Mouse (Mus musculus): Measurements from ENCODE around the gene Znrf4.

Gene Znrf4

DNA sequence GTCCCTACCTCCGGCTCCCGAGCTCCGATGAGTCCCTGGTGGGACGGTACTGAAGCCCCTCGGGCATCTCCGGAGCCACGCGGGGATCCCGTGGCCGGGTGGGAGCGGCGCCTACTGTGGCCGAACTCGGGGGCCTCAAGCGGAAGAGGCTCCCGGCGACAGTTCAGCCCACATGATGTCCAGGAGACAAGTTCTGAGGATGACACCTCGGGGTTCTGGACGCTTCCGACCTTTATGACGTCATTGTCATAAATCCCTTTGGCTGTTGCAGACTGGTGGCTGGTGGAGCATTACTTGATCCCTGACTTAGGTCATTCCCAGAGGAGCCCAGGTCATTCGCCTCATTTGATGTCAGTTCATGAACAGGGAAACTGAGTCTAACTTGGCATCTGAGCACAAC is at the start of gene Znrf4:
Znrf4 (minus strand) TSS at position 122 of the 400 bp plus-strand sequence.
- DNase-seq (ENCODE audit: low spot score): no peak

DNA sequence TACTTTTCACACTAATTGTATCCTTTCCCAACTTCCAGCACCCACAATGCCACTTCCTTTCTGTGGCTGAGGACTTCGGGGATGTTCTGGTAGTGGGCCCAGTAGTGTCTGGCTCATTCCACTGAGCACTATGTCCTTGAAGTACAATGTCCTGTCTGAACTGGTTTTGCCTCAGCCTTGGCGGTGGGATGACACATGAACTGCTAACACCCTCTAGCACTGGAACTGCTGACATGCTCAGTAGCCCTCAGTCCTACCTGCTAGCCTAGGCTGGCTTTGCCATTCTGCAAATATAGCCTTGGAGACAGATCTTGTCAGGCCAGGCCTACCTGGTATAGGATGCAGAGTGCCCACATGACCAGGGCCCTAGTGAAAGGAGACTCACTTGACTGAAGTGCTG is 49.6 kb upstream of the Znrf4 start:
- DNase-seq (ENCODE audit: low spot score): no peak

DNA sequence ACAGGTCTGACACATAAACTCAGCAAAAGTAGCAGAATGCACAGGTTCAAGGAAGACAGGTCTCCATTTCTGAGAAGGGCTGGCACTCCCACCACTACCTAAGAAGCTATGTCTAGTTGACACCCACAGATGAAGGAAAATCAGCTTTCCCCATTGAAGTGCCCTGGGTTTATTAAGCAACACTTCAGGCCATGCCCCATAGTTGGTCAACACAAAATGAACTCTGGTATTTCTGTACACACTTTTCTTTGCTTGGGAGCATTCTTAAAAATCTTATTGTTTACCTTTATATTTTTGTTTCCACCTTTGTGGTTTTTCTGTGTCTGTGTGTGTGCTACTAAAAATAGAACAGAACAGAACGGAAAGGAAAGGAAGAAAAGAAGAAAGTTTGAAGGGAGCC is 47.9 kb upstream of the Znrf4 start:
- no peak for DNase-seq (ENCODE audit: low spot score)

DNA sequence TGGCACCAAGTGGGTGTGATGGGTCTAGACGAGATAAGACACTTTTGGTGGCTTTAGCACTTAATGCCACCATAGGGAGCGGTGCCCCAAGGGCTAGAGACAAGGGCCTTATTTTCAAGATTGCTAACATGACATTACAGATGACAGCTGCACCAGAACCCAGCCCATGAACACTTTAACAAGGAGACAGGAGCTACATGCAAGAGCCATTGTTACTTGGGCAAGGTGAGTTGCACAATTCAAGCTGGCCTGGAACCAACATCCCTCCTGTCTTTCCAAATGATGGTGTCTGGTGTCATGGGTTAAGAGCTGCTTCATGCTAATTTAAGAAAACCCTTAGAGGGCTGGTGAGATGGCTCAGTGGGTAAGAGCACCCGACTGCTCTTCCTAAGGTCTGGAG is 47.2 kb upstream of the Znrf4 start:
- no peak for DNase-seq (ENCODE audit: low spot score)

DNA sequence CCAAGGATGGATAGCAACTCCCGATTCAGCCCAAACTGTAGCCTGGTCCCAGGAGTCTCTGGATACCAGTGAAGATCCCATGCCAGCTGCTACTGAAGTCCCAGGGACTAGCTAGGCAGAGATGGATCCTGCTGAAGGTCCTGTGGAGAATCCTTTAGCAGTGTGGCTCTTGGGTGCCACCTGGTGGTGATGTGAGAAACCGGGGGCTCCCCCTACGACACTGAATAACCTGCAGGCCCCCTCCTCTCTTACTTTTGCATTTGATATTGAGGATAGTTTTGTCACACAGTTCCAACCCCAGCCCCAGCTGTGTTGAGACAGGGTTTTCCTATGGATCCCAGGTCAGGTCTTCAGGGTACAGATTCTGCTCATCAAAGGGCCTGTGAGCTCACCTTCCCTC is 46.2 kb upstream of the Znrf4 start:
- no peak for DNase-seq (ENCODE audit: low spot score)

DNA sequence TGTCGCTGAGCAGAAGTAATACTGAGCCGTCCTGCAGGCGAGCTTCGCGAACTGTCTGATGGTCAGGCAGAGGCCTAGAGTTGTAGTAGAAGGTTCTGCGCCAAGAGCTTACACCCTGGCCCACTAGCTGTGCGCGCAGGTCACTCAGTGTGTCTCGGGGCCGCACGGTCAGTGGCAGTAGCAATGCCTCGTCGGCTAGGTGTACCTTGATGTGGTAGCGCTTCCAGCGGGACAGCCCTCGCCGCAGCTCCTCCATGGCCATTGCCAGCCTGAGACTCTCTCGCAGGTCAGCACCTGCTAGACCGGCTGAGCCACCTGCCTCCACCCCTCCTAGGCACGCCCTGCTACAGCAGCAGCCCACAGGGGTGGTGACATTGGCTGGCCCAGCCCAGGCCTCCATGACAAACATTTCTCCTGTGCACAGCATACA is 41.9 kb upstream of the Znrf4 start, which contains the start of gene Gm20219:
Gm20219 (minus strand) TSS at position 266 of the 430 bp plus-strand sequence.
- DNase-seq (ENCODE audit: low spot score): no peak

DNA sequence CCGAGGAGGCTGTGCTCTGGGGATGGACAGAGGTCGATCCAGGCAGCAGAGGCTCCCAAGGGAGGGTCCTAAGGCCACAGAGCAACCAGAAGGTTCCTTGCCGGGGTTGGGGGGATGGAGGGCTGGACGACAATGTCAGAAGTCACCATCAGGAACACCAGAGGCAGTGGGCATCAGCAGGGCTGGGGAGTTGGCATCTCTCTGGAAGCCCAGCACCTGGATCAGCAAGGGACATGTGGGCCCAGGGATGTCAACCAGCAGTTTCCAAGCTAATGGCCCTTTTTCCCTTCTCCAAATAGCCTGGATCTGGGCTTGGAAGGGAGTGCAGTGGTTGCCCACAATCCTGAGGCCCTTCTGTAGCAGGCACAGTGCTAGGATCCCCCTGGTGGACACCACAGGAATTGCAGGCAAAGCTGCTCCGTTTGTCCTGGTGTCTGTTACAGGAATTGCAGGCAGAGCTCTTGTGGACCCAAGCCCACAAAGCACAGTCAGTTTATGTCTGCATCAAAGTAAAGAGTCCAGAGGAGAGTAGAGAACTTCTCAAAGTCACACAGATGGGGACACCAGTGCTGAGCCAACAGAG is 40.6 kb upstream of the Znrf4 start:
- DNase-seq (ENCODE audit: low spot score): no peak

DNA sequence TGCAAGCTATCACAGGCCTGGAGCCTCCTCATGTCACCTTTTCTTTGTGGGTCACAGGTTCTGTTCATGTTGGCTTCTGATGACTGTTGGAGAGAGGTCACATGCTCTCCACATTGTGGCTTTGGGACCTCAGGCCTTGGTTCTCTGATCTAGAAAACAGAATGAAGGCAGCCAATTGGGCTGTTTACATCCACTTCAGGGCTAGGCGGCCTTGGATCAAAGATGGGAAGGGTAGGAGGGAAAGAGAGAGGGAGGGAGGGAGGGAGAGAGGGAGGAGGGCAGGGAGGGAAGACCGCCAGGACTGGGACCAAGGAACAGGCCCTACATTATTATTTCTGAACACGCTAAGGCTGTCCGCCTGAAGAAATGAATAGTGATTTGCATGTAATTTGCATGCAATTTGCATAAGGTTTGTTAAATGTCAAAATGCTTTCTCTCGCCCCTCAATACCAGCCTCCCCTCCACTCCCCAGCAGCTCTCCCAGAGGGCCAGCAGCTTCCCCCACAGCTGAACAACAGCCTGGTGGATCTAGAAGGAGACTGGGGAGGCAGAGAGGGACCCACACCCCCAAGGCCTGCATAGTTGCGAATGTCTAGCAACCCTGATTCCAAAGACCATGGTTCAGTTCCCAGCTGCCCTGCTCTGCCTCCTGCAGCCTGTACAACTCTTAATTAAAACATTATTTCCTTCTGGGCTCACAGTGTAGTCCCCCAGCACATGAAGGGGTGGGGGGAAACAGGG is 39.8 kb upstream of the Znrf4 start:
- no peak for DNase-seq (ENCODE audit: low spot score)

DNA sequence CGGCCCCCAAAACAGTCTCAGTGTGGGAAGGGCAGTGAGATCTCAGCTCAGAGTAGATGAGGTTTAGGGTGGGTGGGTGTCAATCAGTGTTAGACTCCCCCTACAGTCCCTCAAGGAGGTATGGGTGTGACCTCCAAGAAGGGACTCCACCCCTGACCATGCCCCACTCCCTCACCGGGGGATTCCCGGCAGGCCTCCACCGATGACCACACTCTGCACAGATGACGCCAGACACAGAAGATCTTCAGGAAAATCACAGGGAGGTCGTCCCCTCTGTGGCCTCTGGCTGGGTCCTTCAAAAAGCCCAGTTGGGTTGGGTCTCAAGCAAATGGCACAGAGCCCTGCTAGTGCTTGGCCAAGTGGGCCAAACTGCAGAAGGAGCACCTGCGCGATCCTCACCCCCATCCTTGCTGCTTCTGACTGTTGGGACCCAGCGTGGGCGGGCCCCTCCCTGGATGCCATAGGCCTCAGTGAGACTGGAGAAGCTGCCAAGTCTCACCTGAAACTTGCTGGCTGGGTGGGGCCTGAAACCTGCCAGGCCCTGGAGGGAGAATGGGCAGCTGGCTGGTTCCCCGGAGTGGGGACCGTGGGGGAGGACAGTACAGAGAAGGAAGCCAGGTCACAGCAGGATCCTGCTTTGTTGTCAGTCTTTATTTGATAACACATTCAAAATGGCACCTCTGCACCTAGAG is 38.7 kb upstream of the Znrf4 start:
- no peak for DNase-seq (ENCODE audit: low spot score)

DNA sequence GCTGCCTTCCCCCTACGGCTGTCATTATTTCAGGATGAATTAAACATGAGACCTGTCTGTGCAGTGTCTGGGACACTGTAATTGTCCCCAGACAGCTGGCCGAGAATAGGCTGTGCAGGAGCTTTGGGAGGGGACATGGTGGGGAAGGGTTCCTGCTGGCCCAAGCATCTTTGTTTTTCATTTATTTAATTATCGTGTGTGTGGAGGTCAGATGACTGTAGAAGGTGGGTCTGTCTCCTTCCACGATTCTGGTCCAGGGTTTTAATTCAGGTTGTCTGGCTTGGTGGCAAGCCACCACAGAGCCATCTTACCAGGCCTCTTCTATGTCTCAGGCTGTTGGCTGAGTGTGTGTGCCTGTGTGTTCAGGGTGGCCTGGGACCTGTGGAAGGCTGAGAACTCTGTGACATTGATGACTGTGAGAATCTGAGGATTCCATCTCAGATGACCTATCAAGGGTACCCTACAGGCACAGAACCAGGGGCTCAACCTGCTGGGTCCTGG is 36.4 kb upstream of the Znrf4 start:
- DNase-seq (ENCODE audit: low spot score): no peak

DNA sequence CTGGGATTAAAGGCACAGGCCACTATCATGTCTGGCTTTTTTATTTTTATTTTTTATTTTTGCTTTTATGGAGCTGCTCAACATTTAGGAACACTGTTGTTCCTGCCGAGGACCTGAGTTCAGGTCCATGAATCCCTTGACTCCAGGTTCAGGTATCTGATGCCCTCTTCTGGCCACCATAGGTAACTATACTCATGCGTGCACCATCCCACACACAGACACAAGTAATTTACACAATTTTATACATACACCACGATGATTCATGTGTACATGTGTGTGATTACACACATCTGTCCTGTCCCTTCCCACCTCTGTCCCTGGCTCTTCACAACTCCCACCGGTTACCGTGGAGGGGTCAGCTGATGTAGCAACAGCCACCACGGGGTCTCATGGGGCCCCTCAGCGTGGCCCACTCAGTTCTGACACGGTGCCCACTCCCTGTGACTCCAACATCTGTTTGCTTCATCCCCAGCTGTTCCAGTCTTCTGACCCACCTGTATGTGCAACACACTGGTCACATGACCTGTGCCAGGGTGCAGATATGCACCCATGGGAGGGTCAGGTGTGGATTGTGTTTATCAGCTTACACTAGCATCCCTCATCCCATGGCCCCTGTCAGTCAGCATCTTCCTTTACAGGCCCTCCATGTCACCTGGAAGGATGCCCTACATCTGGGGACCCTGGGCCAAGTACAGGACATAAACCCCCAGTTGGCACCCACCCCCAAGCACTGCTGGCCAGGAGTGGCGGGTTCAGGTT is 35.8 kb upstream of the Znrf4 start:
- no peak for DNase-seq (ENCODE audit: low spot score)

DNA sequence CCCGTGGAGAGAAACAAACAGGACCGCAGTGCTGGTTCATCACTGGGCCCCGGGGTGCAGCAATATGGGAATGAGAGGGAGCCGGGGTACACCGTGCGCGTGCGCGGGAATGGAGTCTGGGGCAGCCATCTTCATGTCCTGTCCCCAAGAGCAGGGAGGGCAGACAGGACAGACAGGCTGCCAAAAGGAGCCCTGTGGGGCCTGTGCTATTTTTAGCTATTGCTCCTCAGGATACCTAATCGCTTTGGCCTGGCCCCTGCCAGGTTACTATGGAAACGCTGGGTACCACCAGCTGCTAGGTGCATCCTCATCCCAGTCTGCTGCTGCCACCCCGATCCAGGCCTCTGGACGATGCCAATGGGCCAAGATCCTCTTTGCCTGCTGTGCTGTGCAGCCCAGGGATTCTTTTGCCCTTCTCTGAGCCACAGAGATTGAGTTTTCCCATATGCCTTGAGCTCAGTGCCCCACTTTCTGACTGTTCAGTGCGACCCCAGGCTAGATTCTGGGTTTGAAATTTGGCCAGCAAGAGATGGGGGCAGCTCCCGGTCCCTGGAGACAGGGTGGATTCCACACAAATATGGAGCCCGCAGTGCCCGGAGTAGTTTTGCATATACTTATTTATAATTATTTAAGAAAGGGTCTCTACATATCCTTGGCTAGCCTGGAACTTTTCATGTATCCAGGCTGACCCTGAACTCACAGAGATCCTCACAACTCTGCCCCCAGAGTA is 35.0 kb upstream of the Znrf4 start:
- no peak for DNase-seq (ENCODE audit: low spot score)

DNA sequence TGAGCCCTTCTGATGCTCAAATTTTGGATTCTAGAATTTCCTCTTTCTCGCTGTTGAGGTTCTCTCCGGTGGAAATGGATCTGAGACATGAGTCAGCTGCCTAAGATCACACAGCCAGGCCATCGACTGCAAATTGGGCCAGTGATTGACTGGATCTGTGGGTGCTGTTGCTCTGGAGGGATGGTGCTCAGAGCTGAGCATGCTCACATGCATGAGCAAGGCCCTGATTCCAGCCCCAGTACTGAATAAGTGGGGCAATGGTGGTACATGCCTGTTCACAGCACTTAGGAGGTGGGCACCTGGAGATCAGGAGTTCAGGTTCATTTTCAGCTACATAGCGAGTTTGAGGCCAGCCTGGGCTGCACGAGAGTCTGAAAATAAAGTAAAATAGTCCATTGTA is 34.3 kb upstream of the Znrf4 start:
- no peak for DNase-seq (ENCODE audit: low spot score)

DNA sequence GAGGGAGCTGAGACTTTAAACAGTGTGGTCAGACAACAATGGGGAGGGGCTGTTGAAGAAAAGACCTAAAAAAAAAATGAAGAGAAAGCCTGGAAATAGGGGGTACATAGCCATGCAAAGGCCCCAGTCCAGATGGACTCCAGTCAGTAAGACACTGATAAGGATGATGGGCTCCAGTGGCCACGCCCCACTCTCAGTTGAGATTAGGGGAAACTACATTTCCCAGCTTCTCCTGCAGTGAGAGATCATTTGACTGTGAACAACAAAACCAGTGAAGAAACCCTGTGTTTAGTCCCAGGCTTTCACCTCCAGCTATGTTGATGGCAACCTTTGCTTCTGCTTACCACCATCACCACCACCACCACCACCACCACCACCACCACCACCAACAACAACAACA is 33.7 kb upstream of the Znrf4 start:
- no peak for DNase-seq (ENCODE audit: low spot score)

DNA sequence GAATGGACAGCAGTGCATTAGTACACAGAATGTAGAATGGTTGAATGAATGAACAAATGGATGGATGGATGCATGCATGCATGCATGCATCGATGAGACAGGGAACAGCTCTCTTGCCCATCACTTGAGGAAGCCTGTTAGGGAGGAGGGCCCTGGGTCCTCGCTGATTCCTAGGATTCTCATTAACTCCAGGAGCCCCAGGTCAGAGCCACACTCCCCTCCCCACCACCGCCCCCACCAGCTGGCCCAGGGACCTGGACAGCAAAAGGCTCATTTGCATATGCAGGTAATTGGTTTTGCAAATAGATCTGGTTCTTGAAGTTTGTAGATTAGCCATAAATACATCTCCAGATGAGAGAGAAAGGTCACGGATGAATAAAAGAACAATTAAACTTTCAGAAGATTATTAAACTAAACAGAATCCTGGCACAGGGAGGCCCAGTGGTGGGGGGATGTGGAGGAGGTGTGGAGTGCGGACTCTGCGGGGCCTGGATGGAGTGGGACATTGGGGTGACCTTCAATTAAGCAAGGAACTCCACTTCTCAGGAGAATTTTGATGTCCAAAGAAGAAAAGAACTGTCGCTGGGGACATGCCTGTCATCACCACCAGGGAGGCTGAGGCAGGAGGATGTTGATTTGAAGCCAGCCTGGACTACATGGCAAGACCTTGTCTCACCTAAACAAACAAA is 32.6 kb upstream of the Znrf4 start:
- DNase-seq (ENCODE audit: low spot score): no peak

DNA sequence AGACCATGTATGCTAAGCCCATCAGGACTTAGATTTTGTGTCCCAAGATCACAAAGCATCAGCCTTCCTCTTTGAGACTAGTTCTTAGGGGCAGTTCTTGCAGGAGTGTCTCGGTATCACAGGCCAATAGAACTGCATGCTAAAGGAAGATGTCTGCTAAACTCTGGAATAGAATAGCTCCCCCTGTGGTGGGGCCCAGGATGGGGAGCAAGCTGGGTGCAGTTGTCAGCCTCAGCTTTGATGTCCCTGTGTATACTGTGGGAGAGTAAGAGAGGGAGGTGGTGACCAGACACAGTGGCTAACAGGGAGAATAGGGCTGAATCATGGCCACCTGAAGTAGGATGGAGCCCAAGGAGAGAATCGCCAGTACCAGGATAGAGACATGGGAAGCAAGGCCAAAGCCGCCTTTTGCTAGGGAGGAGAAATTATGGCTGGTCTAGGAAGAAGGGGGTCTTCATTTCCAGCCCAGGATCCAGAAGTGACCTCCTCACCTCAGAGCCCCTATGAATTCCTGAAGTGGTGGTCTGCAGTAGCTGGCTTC is 31.5 kb upstream of the Znrf4 start:
- no peak for DNase-seq (ENCODE audit: low spot score)

DNA sequence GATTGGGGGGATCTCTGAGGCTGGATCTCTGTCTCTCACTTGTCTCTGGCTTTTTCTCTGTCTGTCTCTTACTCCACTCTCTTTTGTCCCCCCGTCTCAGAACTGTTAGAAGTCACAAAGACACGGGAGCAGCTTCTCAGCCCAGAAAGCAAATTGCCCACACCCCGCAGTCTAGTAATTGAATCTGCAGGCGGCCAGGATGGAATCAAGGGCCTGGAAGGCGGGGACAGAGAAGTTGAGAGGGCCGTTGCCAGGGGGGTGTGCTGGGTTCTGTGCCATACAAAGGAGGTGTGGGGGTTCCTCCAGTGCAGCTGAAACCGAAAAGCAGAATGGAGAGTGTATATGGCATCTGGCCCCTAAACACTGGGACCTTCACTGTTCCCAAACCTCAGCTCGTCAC is 30.5 kb upstream of the Znrf4 start:
- no peak for DNase-seq (ENCODE audit: low spot score)

DNA sequence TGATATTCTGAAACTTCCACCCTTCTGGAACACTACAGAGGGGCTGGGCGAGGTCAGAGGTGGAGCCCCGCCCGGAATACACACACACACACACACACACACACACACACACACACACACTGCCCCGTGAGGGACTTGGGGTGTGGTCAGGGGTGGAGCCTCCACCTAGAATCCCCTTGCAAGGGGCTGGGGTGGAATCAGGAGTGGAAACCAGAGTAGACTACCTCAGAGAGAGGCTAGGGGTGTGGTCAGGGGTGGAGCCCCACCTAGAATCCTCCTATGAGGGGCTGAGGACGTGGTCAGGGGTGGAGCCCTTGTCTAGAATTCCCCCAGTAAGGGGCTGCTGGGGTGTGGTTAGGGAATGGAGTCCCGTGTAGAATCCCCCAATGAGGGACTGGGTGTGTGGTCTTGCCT is 28.3 kb upstream of the Znrf4 start:
- DNase-seq (ENCODE audit: low spot score): no peak

DNA sequence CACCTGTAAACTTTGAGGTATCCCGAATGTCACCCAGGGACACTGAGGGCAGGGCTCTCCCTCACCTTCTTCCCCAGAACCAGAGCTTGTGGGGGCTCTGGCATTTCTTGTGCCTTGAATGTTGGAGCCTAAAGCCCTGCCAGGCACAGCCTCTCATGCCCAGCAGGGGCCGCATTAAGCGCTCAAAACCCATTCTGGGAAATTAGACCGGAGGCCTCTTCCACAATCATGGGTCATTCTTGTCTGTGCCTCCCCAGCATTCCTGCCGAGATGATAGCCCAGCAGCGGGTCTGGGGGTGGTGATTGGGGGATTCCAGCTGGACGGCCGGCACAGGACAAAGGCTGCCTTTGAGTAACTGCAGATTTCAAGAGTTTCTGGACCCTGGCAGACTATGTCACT is 25.7 kb upstream of the Znrf4 start:
- DNase-seq (ENCODE audit: low spot score): no peak

DNA sequence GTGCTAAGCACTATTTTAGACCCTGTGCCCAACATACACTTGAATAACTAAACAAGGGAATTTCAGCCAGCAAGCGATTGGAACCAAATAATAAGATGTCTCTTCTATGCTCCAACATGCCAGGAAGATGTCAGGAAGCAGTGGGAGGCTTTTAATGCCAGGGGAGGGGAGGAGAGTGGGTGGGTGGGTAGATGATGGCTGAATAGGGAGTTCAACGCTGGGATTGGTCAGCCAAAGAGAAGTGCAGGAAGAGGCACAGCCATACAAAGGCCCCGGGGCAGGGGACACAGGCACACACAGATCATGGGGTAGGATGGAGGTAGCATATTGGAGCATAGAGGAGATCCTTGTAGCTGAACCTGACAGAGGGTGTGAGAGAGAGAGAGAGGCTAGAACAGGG is 24.6 kb upstream of the Znrf4 start:
- DNase-seq (ENCODE audit: low spot score): no peak

DNA sequence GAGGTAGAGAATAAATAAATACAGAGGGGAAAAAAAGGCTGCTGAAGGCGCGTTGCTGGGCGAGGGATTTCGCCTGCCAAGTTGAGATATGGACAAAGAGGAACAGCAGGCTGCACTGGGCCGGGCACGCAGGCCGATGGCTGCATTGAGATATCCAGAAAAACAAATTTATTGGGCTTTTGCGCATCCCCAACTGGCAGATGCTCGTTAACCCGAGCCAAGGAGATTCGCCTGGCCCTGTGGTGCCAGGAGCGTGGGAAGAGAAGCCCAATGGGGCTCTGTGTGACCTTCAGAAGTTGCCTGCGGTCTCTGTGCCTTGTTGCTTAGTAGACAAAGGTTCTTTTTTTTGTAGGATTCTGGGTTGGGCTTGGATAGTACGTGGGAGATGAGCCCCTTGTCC is 24.0 kb upstream of the Znrf4 start:
- DNase-seq (ENCODE audit: low spot score): no peak

Data from urinary bladder, postnatal 10 days (tissue).